Mouse (Mus musculus): ENCODE data around the gene Tulp4.

Tulp4 gene

DNA sequence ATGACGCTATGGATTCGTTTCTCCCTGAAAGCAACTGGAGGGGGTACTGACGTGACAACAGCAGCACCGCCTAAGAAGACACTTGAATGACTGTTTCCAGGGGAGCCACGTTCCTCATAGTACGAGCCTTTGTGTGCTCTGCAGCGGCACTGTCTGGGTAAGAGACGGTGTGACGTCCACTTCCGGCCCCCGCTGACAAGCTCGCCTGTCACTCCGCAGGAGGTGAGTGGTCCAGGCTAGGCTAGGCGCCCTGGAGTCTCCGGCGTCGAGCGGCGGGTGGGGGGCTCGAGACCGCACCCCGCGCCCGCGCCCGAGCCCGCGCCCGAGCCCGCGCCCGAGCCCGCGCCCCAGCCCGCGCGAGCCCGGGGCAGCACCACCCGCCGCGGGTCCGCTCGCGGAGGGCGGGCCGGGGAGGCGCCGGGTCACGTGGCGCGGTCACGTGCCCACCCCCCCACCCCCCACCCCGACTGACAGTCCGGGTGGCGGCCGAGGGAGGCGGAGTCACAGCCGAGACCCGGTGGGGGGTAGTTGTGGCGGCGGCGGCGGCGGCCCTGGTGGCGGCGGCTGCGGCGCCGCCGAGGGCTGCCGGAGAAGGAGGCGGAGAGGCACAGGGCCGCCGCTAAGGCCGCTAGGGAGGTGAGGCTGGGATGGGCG is at the start of gene Tulp4:
TSS of gene Tulp4 (plus strand) at position 77 of the 654 bp plus-strand sequence.
- DNase-seq (ENCODE audit: low spot score in 2 of 2), result peak; percentile 52 to 64

GRCm38 (mm10) chr17:6062793-6063192 is 43.4 kb upstream of the Tulp4 start:
- no peak for DNase-seq (ENCODE audit: low spot score in 2 of 2)

DNA sequence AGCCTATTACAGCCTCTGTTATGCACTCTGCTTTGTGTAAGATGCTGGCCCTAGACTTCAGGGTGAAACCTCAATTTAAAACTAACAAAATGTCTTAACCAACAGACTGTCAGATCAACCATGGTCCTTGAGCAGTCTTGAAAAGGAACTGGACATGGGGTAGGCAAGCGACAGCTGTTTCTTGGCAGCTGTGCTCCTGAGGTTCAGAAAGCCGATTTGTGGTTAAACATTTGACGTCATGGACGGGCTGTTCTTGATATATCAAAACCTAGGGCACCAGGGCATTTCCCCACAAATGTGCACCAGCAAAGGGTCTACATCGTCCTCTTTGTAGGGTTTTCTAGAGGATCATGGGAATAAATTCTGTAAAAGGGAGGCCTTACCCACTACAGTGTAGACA is 42.7 kb upstream of the Tulp4 start:
- DNase-seq (ENCODE audit: low spot score in 2 of 2), result no peak

DNA sequence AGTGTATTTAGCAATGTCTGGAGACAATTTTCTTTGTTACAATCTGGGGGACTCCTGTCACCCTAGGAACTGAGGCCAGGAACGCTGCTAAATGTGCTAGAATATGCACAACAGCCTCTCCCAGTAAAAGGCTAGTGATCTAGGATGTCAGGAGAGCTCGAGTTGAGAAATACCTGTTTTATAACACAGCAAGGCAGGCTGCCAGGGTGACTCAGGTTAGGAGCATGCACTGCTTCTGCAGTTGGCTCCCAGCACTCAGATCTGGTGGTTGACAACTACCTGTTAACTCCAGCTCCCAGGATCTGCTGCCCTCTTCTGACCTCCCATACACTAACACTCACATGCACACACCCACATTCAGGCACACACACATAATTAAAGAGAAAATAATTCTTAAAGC is 40.2 kb upstream of the Tulp4 start:
- no peak for DNase-seq (ENCODE audit: low spot score in 2 of 2)

DNA sequence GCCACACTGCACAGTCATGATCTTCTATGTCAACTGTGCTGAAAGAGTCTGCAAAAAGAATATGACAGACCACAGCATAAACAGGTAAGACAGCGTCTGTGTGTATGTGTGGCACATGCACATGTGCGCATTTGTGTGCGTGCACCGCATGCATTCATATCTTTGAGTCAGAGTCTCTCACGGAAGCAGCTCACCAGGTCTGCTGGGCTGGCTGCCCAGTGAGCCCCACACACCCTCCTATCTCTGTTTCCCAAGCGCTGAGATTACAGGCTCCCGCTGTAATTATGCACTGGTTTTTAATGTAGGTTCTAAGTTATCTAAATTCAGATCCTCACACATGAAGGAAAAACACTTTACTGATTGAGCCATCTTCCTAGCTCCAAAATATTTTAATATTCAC is 38.6 kb upstream of the Tulp4 start:
- DNase-seq (ENCODE audit: low spot score in 2 of 2), result no peak

DNA sequence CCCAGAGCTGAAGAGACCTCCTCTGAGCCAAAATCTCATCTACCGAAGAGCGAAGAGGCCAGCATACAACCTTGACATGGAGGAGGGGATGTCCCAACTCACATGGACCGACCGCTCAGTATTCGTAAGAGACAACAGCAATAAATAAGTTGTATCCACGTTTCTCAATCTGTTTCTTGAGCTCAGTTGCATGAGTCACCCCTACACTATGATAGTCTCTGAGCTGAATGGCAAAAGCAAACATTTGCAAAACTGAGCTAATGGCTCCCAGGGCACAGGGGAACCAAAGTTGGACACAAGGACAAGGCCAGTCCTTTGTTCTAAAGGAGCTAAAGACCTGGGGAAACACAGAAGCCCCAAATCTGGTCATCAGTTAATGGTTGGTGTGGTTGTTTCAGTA is 36.4 kb upstream of the Tulp4 start:
- DNase-seq (ENCODE audit: low spot score in 2 of 2), result no peak

DNA sequence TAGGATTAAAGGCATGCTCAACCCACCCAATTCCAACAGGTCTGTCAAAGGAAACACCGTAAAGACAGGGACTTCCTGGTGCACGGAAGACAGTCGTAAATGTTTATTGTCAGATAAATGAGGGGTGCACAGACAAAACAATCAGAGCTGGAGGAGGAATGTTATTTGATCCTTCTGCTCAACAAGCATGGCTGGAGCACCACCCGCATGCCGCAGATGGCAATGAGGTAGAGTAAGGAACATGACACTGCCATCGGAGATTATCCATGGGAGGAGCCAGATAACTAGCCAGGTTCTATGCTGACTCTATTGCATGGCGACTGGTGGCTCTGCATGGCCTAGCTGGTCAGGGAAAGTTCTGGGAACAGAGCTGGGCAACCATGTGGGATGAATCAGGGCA is 32.8 kb upstream of the Tulp4 start:
- DNase-seq (ENCODE audit: low spot score in 2 of 2), result no peak

- peak; percentile 97 to 99 for DNase-seq (ENCODE audit: low spot score in 2 of 2)
These were observed 26.7 kb upstream of the Tulp4 start, which contains the start of the genes Serac1 and Gtf2h5 for GRCm38 (mm10) chr17:6079287-6080122. Gene Serac1, minus strand, starts transcription at chr17:6079741. Gene Gtf2h5, plus strand, starts transcription at chr17:6079786.

GRCm38 (mm10) chr17:6083323-6083890 is 22.8 kb upstream of the Tulp4 start:
- DNase-seq (ENCODE audit: low spot score in 2 of 2), result no peak

- no peak for DNase-seq (ENCODE audit: low spot score in 2 of 2)
These were observed 14.6 kb upstream of the Tulp4 start for GRCm38 (mm10) chr17:6091604-6092003.

GRCm38 (mm10) chr17:6095579-6095978 is 10.7 kb upstream of the Tulp4 start:
- DNase-seq (ENCODE audit: low spot score in 2 of 2), result no peak

DNA sequence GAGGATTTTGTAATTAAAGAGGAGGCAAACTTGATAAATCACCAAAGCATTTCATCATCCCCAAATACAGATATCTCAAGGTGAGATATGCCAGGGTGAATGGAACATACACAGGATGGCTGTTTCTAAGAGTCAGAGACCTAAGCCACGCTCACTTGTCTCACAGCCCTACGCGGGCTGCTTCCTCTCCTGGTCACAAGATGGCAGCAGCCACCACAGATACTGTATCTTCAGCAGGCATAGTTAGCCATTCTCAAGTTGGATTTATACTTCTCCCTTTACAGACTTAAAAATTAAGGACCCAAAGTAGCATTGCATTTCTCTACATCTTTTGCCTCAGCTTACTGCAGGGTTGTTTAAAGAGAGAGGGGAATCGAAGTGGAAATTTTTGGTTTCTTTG is 8.4 kb upstream of the Tulp4 start:
- DNase-seq (ENCODE audit: low spot score in 2 of 2), result peak in 1 of 2 experiments; percentile 26

DNA sequence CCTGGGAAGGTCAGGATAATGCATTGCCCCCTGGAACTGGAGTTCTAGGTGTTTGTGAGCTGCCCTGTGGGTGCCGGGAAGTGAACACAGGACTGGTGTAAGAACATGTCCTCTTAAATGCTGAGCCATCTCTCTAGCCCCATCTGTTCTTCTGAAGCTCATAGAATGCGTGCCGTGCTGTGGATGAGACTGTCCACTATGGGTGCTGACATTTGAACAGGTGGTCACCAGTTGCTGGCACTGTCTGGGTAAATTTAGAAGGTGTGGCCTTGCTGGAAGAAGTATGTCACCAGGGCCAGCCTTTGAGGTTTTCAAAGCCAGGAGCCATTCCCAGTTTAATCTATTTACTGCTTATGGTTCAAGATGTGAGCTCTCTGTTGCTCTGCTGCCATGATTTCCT is 4.0 kb upstream of the Tulp4 start:
- DNase-seq (ENCODE audit: low spot score in 2 of 2), result no peak

DNA sequence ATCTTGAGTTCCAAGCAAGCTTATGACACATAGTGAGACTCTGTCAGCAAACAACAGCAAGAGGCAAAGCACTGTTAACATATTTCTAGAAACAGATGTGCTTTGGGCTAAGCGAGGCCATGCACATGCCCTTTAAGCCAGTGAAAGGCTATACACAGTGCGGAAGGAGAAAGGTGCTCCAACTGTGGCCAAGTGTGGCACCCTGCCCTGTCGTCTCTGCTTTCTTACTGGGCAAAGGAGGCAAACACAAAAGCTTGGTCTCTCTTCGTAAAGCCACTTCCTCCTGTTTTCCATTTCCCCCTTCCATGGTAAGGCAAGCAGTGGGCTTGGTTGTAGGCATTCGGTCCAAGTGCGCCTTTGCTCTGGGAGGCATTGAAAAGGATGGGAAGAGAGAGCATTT is 2.7 kb upstream of the Tulp4 start:
- DNase-seq (ENCODE audit: low spot score in 2 of 2), result no peak

GRCm38 (mm10) chr17:6107015-6107601 is 871 bp downstream of the Tulp4 start:
- DNase-seq (ENCODE audit: low spot score in 2 of 2), result peak in 1 of 2 experiments; percentile 4

GRCm38 (mm10) chr17:6108175-6108574 is 1.9 kb downstream of the Tulp4 start:
- DNase-seq (ENCODE audit: low spot score in 2 of 2), result no peak

DNA sequence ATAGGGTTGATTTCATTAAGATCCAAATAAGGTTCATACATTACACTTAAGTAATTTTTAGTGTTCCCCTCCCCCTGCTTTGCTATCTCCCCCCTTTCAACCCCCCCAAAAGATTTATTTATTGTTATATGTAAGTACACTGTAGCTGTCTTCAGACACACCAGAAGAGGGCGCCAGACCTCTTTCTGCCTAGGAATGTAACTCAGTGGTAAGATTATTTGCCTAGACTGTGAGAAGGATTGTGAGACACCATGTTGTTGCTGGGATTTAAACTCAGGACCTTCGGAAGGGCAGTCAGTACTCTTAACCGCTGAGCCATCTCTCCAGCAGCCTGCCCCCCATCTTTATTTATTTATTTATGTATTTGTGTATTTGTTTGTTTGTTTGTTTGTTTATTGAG is 4.7 kb downstream of the Tulp4 start:
- no peak for DNase-seq (ENCODE audit: low spot score in 2 of 2)

GRCm38 (mm10) chr17:6113653-6114052 is 7.4 kb downstream of the Tulp4 start:
- no peak for DNase-seq (ENCODE audit: low spot score in 2 of 2)

DNA sequence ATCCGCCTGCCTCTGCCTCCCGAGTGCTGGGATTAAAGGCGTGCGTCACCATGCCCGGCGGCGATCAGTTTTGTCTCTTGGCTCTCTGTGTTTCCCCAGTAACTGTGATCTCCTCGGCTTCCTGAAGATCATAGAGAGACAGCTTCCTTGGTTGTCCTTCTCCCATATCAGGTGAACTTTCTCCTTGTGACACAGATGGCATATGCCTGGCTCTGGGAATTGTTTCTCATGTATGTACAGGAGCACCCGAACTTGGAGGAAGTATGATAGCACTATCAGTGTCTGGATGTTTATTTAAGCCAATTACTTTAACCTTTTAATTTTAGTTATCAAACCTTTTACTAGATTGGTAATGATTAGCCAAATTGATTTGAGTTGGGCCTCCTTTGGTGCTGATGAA is 8.8 kb downstream of the Tulp4 start:
- no peak for DNase-seq (ENCODE audit: low spot score in 2 of 2)

DNA sequence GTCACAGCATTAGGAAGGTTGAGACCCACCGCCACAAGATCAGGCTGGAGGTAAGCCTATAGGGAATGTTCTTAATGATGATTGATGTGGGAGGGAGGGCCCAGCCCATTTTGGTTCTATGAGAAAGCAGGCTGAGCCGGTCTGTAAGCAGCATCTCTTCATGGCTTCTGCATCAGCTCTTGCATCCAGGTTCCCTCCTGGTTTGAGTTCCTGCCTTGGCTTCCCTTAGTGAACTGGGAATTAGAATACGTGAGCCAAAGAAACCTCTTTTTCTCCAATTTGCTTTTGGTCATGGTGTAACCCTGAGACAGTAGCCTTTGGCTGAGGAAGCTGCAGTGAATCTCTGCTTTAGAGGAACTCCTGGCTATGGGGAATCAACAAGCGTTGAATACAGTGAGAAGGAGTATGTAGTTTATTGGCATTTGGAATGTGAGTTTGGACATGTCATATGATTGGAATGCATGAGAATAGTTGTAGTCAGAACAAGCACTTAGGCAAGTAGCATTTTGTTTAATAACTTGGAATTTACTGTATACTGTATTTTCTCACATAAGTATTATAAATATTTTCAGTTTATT is 11.0 kb downstream of the Tulp4 start:
- DNase-seq (ENCODE audit: low spot score in 2 of 2), result no peak

DNA sequence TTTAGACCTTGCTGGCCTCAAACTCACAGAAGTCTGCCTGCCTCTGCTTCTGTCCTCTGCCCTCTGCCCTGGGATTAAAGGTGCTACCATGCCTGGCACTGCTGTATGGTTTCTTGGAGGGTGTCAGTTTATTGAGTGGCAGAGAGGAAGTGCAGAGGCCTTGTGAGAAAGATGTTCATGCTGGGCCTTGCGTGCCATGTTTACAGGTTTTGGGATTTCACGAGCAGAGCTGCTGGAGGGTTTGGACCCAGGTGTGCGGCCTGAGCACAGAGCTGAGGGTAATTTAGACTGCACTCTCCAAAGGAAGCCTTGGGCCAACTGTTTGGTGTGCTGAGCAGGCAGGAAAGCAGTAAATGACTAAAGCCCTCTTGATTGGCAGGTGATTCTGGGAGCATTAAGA is 11.7 kb downstream of the Tulp4 start:
- no peak for DNase-seq (ENCODE audit: low spot score in 2 of 2)

- DNase-seq (ENCODE audit: low spot score in 2 of 2), result no peak
These were observed 12.6 kb downstream of the Tulp4 start for GRCm38 (mm10) chr17:6118861-6119260.
